Mouse (Mus musculus) v-Abl transformed pro-B cells (cell line): Measurements from ENCODE around the gene Thap11.

Experiments used
- in situ Hi-C, 2 experiments: fragments of 400-800 bp; cut with MboI; formaldehyde crosslinking; loops; one replicate each; pipeline ENCODE4 v1.15.1; 2025; ENCODE audit not compliant: unreplicated experiment in 2 of 2

Gene Thap11

GRCm38 (mm10) chr8:105897801-105898480 is 43.0 kb downstream of the Thap11 start:
- in situ Hi-C loops: no loop called here

GRCm38 (mm10) chr8:105900180-105900940 is 45.4 kb downstream of the Thap11 start, which contains the start of gene Pskh1:
TSS of gene Pskh1 (plus strand) at chr8:105900441.
- in situ Hi-C loops: no loop called here

GRCm38 (mm10) chr8:105900941-105901616 is 46.1 kb downstream of the Thap11 start:
- in situ Hi-C loops: no loop called here
